Mouse (Mus musculus) hindlimb bud, embryonic 11.5 days (tissue): ENCODE measurements at regions not wholly inside any gene's neighbourhood (a gene's known extent, or its start where the extent isn't known, plus 50 kb on each side); places are given as distances from the start of the nearest gene placed in this dataset.

Experiments
- DNase-seq: peaks from one replicate; pipeline ENCODE4 v3.0.0-alpha.2; 2012; ENCODE audit warnings: low read depth, low spot score; ENCODE audit errors: extremely low spot score

GRCm38 (mm10) chr17:85847756-85848155 lies 159.7 kb upstream of the Six2 start:
- DNase-seq, result no peak

- no peak for DNase-seq
Observed at GRCm38 (mm10) chr17:85845059-85845458, 157.0 kb upstream of the Six2 start.

- DNase-seq, result no peak
Observed at GRCm38 (mm10) chr17:85844486-85844885, 156.4 kb upstream of the Six2 start.

GRCm38 (mm10) chr17:85823036-85823435 lies 135.0 kb upstream of the Six2 start:
- no peak for DNase-seq

GRCm38 (mm10) chr17:85821861-85822260 lies 133.8 kb upstream of the Six2 start:
- no peak for DNase-seq

GRCm38 (mm10) chr17:85818098-85818855 lies 130.2 kb upstream of the Six2 start:
- DNase-seq, result no peak

- DNase-seq, result no peak
Observed at GRCm38 (mm10) chr17:85816521-85816920, 128.4 kb upstream of the Six2 start.

- no peak for DNase-seq
Observed at GRCm38 (mm10) chr17:85816056-85816455, 128.0 kb upstream of the Six2 start.

GRCm38 (mm10) chr17:85808580-85808979 lies 120.5 kb upstream of the Six2 start:
- no peak for DNase-seq

- no peak for DNase-seq
Observed at GRCm38 (mm10) chr17:85805726-85806359, 117.8 kb upstream of the Six2 start.

GRCm38 (mm10) chr17:85804631-85805030 lies 116.6 kb upstream of the Six2 start:
- DNase-seq, result no peak

GRCm38 (mm10) chr17:85801734-85802133 lies 113.7 kb upstream of the Six2 start:
- DNase-seq, result no peak

GRCm38 (mm10) chr17:85801079-85801605 lies 113.1 kb upstream of the Six2 start:
- no peak for DNase-seq

- no peak for DNase-seq
Observed at GRCm38 (mm10) chr17:85800357-85801078, 112.4 kb upstream of the Six2 start.

GRCm38 (mm10) chr17:85799865-85800356 lies 111.8 kb upstream of the Six2 start:
- no peak for DNase-seq

GRCm38 (mm10) chr17:85799081-85799864 lies 111.2 kb upstream of the Six2 start:
- DNase-seq, result no peak

GRCm38 (mm10) chr17:85797755-85798154 lies 109.7 kb upstream of the Six2 start:
- DNase-seq, result no peak

- DNase-seq, result no peak
Observed at GRCm38 (mm10) chr17:85795820-85796219, 107.7 kb upstream of the Six2 start.

- no peak for DNase-seq
Observed at GRCm38 (mm10) chr17:85785625-85786294, 97.7 kb upstream of the Six2 start.

- no peak for DNase-seq
Observed at GRCm38 (mm10) chr17:85780477-85780876, 92.4 kb upstream of the Six2 start.
